Mouse (Mus musculus): ENCODE measurements around the gene Lpxn.

- TF ChIP-seq FLI1 (IDR thresholded peaks at IDR 0.05; ENCODE audit: low read length) (no peak), GATA1 (IDR thresholded peaks at IDR 0.05; ENCODE audit: borderline replicate concordance, low read length) (no peak)
Observed at GRCm38 (mm10) chr19:12794056-12795044, 1.6 kb upstream of the Lpxn start.

Data from megakaryocyte, embryonic 14.5 days (primary cell).